Mouse (Mus musculus) inflammation-experienced regulatory T-cells, adult 6 months (primary cell): ENCODE results near the gene Nudt8. TPM values are rescaled to one million over a fixed set of nuclear protein-coding genes. Genes with fewer than 3 reads are reported as not detected.
"Not testable (repeated sequence)": the region's sequence is repeated elsewhere in the genome, so short reads cannot be mapped to it uniquely, and the experiment has no call there.

Experiments
- ATAC-seq: one replicate; pipeline ENCODE4 v1.8.0; 2017
- polyA plus RNA-seq, 3 experiments: library from polyadenylated mRNA; unstranded; fragments of 100-300 nt; shearing (Covaris generic); gene quantifications; one replicate each; pipeline ENCODE4 v1.2.1; 2017

The Nudt8 gene
- 10 to 100 TPM; 10.3 to 16.2 (median 15.9) TPM for polyA plus RNA-seq

GRCm38 (mm10) chr19:4000119-4000900 is at the start of gene Nudt8, which contains the start of gene Gm49405:
TSS of gene Nudt8 (plus strand) at chr19:4000580.
TSS of gene Gm49405 (plus strand) at chr19:4000626.
- ATAC-seq, result peak; percentile 93

DNA sequence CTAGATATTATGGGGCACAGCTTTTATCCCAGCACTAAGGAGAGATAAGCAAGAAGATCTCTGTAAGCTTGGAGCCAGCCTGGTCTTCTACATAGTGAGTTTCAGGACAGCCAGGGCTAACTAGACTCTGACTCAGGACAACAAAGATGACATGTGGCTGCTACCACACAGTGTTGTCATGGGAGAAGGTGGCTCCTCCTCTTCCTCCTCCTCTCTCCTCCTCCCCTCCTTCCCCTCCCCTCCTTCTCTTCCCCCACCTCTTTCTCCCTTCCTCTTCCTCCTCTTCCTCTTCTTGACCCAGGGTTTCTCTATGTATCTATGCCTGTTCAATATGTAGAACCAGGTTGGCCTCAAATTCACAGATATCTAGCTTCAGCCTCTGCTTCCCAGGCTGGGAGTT is 48.9 kb upstream of the Nudt8 start:
- no peak for ATAC-seq

GRCm38 (mm10) chr19:3952099-3952498 is 48.3 kb upstream of the Nudt8 start:
- no peak for ATAC-seq

DNA sequence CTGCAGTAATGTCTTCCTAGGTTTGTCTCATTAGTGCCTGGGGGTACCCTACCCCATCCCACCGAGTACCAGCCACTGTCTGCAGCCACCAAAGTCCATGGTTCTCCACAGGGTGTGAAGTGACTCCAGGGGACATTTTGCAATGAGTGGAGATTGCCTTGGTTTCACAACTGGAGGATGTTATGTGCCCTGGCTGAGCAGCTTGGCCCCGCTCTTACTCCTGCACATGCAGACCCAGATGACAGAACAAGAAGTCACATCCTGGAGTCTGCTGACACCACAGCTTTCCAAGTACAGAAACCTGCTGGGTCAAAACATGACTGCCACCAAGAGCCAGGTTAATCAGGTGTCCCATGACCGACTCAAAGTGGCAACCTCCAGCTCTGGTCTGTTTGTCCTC is 45.3 kb upstream of the Nudt8 start:
- no peak for ATAC-seq

GRCm38 (mm10) chr19:3955804-3956203 is 44.6 kb upstream of the Nudt8 start:
- ATAC-seq, result no peak

DNA sequence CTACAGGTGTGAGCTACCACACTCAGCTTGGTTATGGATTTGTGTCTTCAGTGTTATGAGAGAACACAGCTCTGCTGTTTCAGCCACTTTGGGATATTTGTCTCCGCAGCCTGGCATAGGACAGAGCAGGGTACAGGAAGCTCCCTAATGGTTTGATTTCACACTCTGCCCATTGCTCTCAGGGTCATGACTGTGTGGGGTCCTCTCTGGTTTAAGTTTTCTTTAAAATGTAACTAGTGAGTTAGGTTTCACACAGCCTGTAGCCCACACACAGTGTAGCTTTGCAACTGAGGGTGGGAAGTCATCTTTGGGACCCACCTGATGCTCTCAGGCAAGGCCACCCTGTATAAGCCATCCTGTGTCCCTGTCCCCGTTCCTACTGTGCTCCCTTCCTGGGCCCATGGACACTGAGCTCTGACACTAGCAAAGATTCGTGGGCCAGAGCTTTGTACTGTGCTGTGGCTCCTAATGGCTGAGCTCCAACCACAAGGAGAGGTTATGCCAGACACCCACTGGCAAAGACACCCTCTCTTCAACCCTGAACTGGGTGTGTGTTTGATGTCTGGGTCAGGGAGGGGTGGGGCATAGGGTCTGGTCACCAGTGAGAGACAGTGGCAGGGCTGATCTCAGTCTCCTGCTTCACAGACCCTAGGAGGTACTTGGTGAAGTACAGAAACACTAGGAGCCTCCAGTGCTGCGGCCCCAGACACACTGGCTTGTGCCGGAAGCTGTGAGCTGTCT is 42.9 kb upstream of the Nudt8 start:
- not testable (repeated sequence) for ATAC-seq

GRCm38 (mm10) chr19:3958470-3958869 is 41.9 kb upstream of the Nudt8 start, which contains the start of gene Aldh3b3:
TSS of gene Aldh3b3 (plus strand) at chr19:3958645.
- no peak for ATAC-seq

DNA sequence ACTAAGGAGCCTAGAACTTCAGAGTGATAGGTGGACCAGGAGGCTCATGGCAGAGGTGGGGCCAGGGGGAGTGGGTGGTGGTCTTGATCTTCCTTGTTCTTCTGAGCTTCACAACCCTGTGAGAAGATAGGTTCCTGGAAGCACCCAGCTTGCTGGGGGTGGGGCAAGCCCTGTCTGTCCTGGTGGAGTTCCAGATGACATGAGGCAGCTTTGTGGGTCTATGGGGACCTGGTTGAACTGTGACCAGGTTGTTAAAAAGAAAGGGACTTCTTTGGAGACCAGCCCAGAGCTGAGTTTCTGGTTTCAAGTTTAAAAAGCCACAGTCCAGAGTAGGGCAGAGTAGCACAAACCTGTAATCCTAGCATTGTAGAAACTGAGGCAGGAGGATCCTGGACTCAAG is 41.4 kb upstream of the Nudt8 start:
- no peak for ATAC-seq

DNA sequence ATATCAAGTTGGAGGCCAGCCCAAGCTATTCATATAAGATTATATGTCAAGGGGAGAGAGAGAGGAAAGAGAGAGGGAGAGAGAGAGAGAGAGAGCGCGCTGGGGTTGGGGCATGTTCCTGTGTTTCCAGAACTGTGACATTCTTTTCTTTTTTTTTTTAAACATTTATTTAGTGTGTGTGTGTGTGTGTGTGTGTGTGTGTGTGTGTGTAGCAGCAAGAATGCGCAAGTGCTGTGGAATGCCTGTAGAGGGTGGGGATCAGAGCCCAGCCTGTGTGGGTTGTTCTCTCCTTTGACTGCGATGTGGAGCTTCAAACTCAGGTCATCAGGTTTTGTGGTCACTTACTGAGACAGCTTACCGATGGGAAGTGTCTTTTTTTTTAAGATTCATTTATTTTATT is 40.2 kb upstream of the Nudt8 start:
- no peak for ATAC-seq

DNA sequence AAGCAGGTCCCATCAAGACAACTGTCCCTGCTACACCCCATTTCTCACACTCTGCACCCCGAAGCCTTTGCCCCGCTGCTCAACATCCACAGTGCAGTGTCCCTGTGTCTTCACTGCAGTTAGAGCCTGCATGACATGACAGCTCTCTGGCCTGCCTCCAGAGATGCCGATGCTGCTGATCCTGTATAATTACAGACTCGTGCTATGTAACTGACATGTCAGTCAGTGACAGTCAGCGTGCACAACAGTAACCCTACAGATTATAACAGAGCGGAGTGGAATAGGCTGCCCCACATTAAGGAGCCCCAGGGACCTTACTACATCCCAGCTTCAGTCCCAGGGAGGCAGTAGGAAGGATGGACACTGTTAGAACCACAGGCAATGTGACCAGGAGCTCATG is 38.6 kb upstream of the Nudt8 start:
- ATAC-seq, result not testable (repeated sequence)

DNA sequence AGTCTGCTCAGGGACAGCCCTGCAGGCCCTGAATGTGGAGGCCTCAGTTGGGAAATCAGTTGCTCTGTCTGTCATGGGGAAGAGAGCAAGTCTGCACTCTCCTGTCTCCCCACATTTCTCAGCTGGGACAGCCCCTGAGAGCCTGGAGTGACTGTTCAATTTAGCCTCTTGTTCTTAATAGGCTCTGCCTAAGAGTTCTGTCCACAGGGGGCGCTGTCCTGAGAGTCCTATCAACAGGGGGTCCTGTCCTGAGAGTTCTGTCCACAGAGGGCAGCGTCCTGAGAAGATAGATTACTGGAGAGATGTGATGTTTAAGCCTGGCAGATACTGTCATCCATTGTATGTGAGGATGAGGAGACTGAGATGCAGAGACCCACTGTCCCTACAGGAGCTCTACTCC is 37.9 kb upstream of the Nudt8 start:
- ATAC-seq, result no peak

DNA sequence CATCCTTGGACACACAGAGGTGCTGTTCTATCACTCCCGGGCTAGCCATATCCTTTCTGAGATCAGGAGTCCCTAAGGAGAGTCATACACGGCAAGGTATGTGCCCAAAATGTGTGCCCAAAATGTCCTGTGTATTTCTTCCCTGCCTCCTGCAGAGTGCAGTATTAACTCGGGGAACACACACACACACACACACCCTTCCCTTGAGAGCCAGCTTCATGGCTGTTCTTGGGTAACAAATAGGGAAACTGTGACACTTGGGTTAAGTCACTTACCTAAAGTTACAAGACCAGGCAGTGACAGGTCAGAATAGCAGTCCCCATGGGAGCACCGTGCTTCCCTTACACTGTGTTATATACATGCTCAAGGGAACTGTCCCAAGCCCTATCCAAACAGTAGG is 36.4 kb upstream of the Nudt8 start:
- ATAC-seq, result no peak

DNA sequence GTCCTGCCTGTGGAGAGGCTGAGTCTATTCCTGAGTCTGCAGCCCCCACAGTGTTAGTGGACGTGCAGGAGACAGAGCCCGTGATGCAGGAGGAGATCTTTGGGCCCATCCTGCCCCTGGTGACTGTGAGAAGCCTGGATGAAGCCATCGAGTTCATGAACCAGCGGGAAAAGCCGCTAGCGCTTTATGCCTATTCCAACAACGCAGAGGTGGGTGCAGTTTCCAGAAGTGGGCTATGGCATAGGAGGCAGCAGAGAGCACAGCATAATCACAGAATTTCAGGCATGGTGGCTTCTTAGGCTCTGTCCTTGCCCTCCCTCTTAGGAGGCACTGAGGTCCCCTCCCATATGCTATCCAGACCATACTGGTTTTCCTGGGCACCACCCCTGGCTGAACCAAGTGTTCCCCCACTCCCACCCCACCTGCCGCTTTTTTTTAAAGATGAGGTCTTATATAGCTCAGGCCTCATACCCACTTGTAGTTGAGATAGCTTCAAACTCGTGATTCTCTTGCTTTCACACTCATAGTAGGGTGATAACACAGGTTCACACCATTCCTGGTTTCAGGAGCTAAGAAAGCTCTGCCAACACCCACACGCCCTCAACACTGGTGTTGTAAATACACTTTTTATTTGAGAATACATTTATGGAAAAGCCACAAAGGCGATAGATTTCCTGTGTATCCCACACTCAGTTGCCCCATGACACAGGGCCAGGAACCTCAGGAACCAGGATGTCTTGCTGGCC is 33.9 kb upstream of the Nudt8 start:
- ATAC-seq, result no peak

DNA sequence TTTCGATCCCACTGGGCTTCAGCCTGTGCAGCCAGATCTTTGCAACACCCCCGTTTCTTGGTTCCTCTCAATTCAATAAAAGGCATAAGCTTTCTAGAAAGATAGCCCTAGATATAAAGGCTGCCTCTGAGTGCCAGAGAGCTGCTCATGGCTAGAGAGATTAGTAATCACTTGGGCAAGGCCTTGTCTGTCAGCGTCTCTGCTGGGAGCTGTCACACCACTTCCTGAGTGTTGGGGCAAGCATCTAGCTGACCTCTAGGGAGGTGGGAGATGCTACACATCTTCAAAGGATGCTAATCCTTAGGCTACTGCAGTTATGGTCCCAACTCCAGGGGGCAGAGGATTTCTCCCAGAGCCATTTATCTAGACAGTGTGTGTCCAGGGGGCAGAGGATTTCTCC is 33.1 kb upstream of the Nudt8 start:
- no peak for ATAC-seq

DNA sequence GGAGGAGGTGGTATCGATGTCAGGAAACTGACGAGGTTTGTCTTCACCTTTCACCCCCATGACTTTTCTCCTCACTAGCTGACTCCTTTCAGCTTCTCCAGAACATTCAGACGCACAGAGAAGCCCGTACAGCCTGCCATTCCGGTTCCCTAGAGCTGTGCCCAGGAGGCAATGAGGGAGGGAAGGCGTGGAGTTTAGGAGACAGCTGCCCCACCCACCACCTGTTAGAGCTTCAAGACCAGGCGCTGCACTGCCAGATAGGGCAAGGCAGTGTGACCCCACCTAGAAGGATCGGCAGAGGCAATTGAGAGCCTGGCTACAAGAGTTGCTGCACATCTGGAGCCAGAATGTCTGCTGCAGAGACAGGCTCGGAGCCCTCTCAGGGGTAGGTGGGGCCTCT is 28.2 kb upstream of the Nudt8 start, which contains the start of gene Aldh3b2:
Gene Aldh3b2, plus strand, starts transcription at position 100 of the 400 bp plus-strand sequence.
- ATAC-seq, result no peak

GRCm38 (mm10) chr19:3974608-3975007 is 25.8 kb upstream of the Nudt8 start:
- not testable (repeated sequence) for ATAC-seq

DNA sequence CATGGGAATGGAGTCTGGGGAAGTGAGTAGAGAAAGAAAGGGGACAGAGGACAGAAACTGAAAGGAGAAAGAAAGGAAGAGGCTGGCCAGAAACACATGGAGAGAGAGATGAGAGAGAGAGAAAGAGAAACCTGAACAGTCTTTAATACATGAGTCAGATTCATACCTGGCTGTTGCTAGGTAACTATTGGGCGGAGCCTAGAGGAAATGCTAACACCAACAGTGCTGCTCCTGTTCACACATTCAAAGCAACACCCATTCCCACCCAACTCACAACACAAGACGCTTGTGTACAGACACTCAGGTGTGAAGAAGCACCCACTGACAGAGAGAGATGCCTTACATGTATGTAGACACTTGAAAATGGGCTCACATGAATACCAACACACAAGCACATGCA is 24.5 kb upstream of the Nudt8 start:
- ATAC-seq, result no peak

DNA sequence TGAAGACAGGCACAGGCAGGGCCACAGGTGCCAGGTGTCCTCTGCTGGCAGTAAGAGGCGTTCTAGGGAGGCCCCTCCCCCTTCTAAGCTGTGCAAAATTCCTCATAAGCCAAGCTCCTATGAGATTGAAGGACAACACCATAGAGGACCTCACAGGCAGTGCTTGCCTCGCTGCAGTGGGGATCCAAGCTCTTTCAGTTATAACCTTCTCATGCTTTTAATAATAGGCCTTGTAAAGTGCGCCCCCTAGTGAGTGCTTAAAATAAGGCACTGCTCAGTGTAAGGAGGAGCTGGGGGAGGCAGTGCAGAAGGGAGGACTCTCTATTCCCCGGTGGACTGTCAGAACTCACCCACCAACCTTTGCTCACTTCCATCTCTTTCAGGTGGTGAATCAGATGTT is 20.1 kb upstream of the Nudt8 start:
- ATAC-seq, result peak; percentile 50

- no peak for ATAC-seq
Measured at GRCm38 (mm10) chr19:3980917-3981316, 19.5 kb upstream of the Nudt8 start.

GRCm38 (mm10) chr19:3983527-3984200 is 16.7 kb upstream of the Nudt8 start:
- ATAC-seq, result no peak

GRCm38 (mm10) chr19:3985261-3985681 is 15.1 kb upstream of the Nudt8 start:
- ATAC-seq, result no peak

DNA sequence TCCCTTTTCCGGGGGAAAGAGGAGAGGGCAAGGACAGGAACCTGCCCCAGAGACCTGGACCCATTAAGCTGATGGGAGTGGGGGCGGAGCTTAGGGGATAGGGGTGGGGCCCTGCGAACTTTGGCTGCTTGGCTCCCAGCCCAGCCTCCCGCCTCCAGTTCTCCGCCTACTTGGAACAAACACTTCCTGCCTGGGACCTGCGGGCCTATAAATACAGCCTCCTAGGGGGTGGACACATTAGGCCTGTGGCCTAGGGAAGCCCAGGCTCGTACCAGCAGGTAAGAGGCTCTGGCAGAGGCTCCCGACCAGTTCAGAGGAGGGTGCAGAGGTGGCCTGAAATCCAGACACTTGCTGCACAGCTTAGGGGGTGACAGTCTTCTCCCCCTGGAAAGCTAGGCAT is 14.0 kb upstream of the Nudt8 start, which contains the start of gene Acy3:
Gene Acy3, plus strand, starts transcription at position 237 of the 400 bp plus-strand sequence.
- ATAC-seq, result no peak
